Mouse (Mus musculus) heart, postnatal 0 days (tissue): Measurements from ENCODE around the gene Cep295nl. TPM values are rescaled to one million over a fixed set of nuclear protein-coding genes. Genes with fewer than 3 reads are reported as not detected.
A peak's percentile ranks its signal among the peaks of the same experiment; 100 is the strongest.

Source experiments
- ATAC-seq: fragments of 200-750 bp; cut with Nextera tagmentation; 2 replicates; pipeline ENCODE4 v1.8.0; 2017; ENCODE audit warnings: low read depth, moderate number of reproducible peaks, moderate library complexity; ENCODE audit not compliant: insufficient read depth
- DNase-seq: peaks from one replicate; pipeline ENCODE4 v3.0.0-alpha.2; 2016; ENCODE audit warnings: low spot score
- H3K27ac ChIP-seq: fragments of 300-500 bp; sonication (generic); 2 replicates; pipeline ENCODE4 v1.5.1; 2014; ENCODE audit warnings: low read depth, mild to moderate bottlenecking
- H3K27me3 ChIP-seq: fragments of 300-500 bp; sonication (generic); 2 replicates; pipeline ENCODE4 v1.6.1; 2014; ENCODE audit warnings: low read length, mixed read lengths; ENCODE audit not compliant: control insufficient read depth, insufficient read depth
- H3K36me3 ChIP-seq: fragments of 300-500 bp; sonication (generic); replicated peaks from 2 replicates; pipeline ENCODE4 v1.6.1; 2014; ENCODE audit warnings: low read length, mixed read lengths; ENCODE audit not compliant: control insufficient read depth, insufficient read depth
- H3K4me1 ChIP-seq: fragments of 300-500 bp; sonication (generic); 2 replicates; pipeline ENCODE4 v1.6.1; 2014; ENCODE audit warnings: antibody characterized with exemption; ENCODE audit not compliant: control insufficient read depth, insufficient read depth
- H3K4me2 ChIP-seq: fragments of 300-500 bp; sonication (generic); 2 replicates; pipeline ENCODE4 v1.6.1; 2014; ENCODE audit warnings: low read depth, mild to moderate bottlenecking, low read length, moderate library complexity
- H3K4me3 ChIP-seq: fragments of 300-500 bp; sonication (generic); 2 replicates; pipeline ENCODE4 v1.5.1; 2014; ENCODE audit warnings: low read depth, low read length
- H3K9ac ChIP-seq: fragments of 300-500 bp; sonication (generic); replicated peaks from 2 replicates; pipeline ENCODE4 v1.6.1; 2014; ENCODE audit warnings: low read depth, low read length, mixed read lengths
- H3K9me3 ChIP-seq: fragments of 300-500 bp; sonication (generic); replicated peaks from 2 replicates; pipeline ENCODE4 v1.6.1; 2016; ENCODE audit warnings: low read length; ENCODE audit not compliant: control insufficient read depth
- CTCF ChIP-seq: IDR thresholded peaks from 2 replicates; pipeline ENCODE4 v1.5.1; 2016; ENCODE audit warnings: antibody characterized with exemption, control low read depth, low read depth
- EP300 ChIP-seq: IDR thresholded peaks from 2 replicates; pipeline ENCODE4 v1.6.1; 2016; ENCODE audit warnings: antibody characterized with exemption, low read depth
- WGBS: fragments of 180-500 bp; shearing (Covaris S2); extraction: QIAGEN DNeasy Blood & Tissue Kit; methylation state at CpG from one replicate; pipeline ENCODE4 v1.1.7; 2014; 5-methylcytosine and 5-hydroxymethylcytosine counted together
- polyA plus RNA-seq: library from polyadenylated mRNA; unstranded; fragments of >200 nt; fragmentation: Nextera tagmentation; extraction: Ambion mirVana; gene quantifications from 2 replicates; pipeline ENCODE4 v1.2.1, GENCODE M21; 2015
- total RNA-seq: library from RNA; depleted of rRNA; stranded (reverse); fragments of >200 nt; gene quantifications from 2 replicates; pipeline ENCODE4 v1.2.3, GENCODE M21; 2014; ENCODE audit warnings: low replicate concordance

Gene Cep295nl
- total and polyA plus RNA-seq, 2 experiments from 2014 or later: 0.31 TPM; not detected in 1

GRCm38 (mm10) chr11:118322647-118323046, 19.7 kb downstream of the Cep295nl start:
- no peak for TF ChIP-seq CTCF
- TF ChIP-seq EP300: no peak
- no peaks in the 10 kb centered on the region for H3K9me3 ChIP-seq
- no peak overlapping the region for H3K4me3 ChIP-seq
- H3K27me3 ChIP-seq: no peaks in the 10 kb centered on the region
- H3K27ac ChIP-seq: no peak overlapping the region
- peaks cover 9% of the 10 kb centered on the region; the same call in 1 of the 2 replicates for H3K4me1 ChIP-seq
- WGBS: 48% methylated on average over 3 of the region's 3 CpGs
- no peak overlapping the region for H3K9ac ChIP-seq
- H3K4me2 ChIP-seq: no peak overlapping the region
- no peak for ATAC-seq
- DNase-seq: no peak
- H3K36me3 ChIP-seq: peaks cover 29% of the 10 kb centered on the region

- TF ChIP-seq CTCF: no peak
- no peak for TF ChIP-seq EP300
- Histone ChIP-seq H3K27ac (no peak overlapping the region), H3K9me3 (no peaks in the 10 kb centered on the region), H3K4me2 (no peak overlapping the region), H3K27me3 (no peaks in the 10 kb centered on the region), H3K4me1 (peaks cover 9% of the 10 kb centered on the region; the same call in 1 of the 2 replicates), H3K36me3 (peaks cover 33% of the 10 kb centered on the region), H3K9ac (no peak overlapping the region), H3K4me3 (no peak overlapping the region)
- no peak for ATAC-seq
- WGBS: 43% methylated on average over 4 of the region's 4 CpGs
- no peak for DNase-seq
Observed at GRCm38 (mm10) chr11:118321971-118322370, 20.3 kb downstream of the Cep295nl start.

DNA sequence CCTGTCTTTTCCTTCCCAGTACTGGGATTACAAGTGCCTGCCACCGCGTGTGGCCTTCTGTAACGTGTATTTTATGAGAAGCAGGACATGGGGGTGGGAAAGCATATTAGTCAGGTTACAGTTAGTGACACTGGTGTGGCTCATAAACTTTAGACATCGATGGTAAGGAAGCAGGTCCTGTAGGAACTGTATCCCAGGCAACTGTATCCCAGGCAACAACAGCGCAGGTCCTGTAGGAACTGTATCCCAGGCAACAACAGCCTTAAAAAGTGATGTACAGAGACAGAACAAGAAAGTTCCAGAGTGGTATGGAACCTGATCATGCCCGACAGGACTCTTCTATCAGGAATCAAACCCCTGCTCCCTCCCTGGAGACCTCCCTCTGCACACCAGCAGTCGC, 20.8 kb downstream of the Cep295nl start:
- peaks cover 9% of the 10 kb centered on the region; the same call in 1 of the 2 replicates for H3K4me1 ChIP-seq
- ATAC-seq (no peak), DNase-seq (no peak)
- H3K9ac ChIP-seq: no peak overlapping the region
- H3K27ac ChIP-seq: no peak overlapping the region
- WGBS: 88% methylated on average over 7 of the region's 7 CpGs
- H3K9me3 ChIP-seq: no peaks in the 10 kb centered on the region
- no peaks in the 10 kb centered on the region for H3K27me3 ChIP-seq
- TF ChIP-seq CTCF (no peak), EP300 (no peak)
- no peak overlapping the region for H3K4me3 ChIP-seq
- H3K4me2 ChIP-seq: no peak overlapping the region
- peaks cover 33% of the 10 kb centered on the region for H3K36me3 ChIP-seq

GRCm38 (mm10) chr11:118318678-118319077, 23.6 kb downstream of the Cep295nl start:
- WGBS: 66% methylated on average over 5 of the region's 5 CpGs
- DNase-seq: no peak
- ATAC-seq: no peak
- H3K9me3 ChIP-seq: no peaks in the 10 kb centered on the region
- no peak overlapping the region for H3K4me2 ChIP-seq
- TF ChIP-seq CTCF (peak; percentile 69), EP300 (no peak)
- peaks cover 51% of the 10 kb centered on the region for H3K36me3 ChIP-seq
- H3K4me1 ChIP-seq: peaks cover 5% of the 10 kb centered on the region; the same call in 1 of the 2 replicates
- no peaks in the 10 kb centered on the region for H3K27me3 ChIP-seq
- H3K9ac ChIP-seq: no peak overlapping the region
- H3K4me3 ChIP-seq: no peak overlapping the region
- no peak overlapping the region for H3K27ac ChIP-seq

DNA sequence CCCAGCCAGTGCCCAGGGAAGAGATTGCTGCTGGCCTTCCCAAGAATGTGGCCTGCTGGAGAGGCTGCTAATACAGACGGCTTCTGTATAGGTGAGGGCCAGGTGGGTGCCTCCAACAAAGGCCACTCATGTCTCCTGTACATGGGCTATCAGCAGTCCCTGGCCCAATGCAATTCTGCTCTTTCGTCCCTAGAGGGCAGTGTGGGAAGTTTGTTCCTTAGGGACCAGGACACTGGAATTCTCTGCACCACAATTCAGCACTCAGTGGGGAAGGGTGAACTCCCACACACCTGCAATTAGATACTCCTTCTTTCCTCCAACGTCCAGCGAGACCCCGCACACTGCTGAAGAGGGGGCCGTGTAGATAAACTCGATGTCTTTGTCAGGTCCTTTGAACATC, 25.2 kb downstream of the Cep295nl start:
- Histone ChIP-seq H3K4me2 (no peak overlapping the region), H3K27me3 (no peaks in the 10 kb centered on the region), H3K9me3 (no peaks in the 10 kb centered on the region), H3K9ac (no peak overlapping the region), H3K36me3 (peaks cover 64% of the 10 kb centered on the region), H3K27ac (no peak overlapping the region), H3K4me3 (no peak overlapping the region), H3K4me1 (peaks cover 5% of the 10 kb centered on the region; the same call in 1 of the 2 replicates)
- whole genome bisulfite sequencing: 16% methylated on average over 7 of the region's 7 CpGs
- DNase-seq (peak; percentile 51), ATAC-seq (peak; percentile 65)
- TF ChIP-seq EP300 (no peak), CTCF (peak; percentile 85)

DNA sequence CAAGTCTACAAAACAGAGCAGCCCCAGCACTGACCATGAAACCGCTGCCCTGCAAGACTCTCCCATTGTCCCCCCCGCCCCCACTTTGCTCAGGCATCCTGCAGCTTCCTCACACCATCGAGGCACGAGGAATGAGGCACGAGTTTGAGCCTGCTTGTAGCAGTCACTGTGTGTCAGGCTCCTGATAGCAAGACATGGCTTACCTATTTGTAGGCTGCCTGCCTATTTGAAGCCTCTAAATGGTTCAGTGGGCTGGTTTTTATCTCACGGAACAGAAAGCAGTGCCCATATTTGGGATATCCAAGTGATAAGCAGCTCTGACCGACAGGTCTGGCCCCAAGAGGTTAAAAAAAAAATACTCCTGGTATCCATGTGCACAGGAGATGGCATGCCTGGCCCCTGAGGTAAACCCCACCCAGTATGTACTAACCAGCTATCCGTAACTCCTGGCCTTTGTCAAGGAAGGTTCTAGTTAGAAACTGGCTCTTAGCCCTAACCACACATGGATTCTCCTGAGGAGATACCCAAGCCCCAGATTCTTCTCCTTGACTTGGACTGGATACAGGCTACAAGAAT, 26.0 kb downstream of the Cep295nl start:
- no peak overlapping the region for H3K4me2 ChIP-seq
- TF ChIP-seq EP300 (no peak), CTCF (no peak)
- WGBS: 36% methylated on average over 8 of the region's 8 CpGs
- H3K9me3 ChIP-seq: no peaks in the 10 kb centered on the region
- H3K4me3 ChIP-seq: no peak overlapping the region
- peaks cover 64% of the 10 kb centered on the region for H3K36me3 ChIP-seq
- H3K27me3 ChIP-seq: no peaks in the 10 kb centered on the region
- H3K9ac ChIP-seq: no peak overlapping the region
- H3K4me1 ChIP-seq: peaks cover 5% of the 10 kb centered on the region; the same call in 1 of the 2 replicates
- H3K27ac ChIP-seq: no peak overlapping the region
- ATAC-seq (no peak), DNase-seq (no peak)
